Mouse (Mus musculus) C2C12 (cell line): ENCODE data around the gene Slc44a5.

Experiments used
- CEBPB ChIP-seq: IDR thresholded peaks from one replicate; pipeline ENCODE4 v1.6.1; 2011; ENCODE audit warnings: low read depth, mild to moderate bottlenecking, control low read depth, moderate library complexity
- CTCF ChIP-seq: IDR thresholded peaks from one replicate; pipeline ENCODE4 v1.5.1; 2011; ENCODE audit not compliant: control insufficient read depth, insufficient read depth, insufficient read length
- MAX ChIP-seq: IDR thresholded peaks from one replicate; pipeline ENCODE4 v1.6.1; 2011; ENCODE audit warnings: mild to moderate bottlenecking, control low read depth

- no peak for TF ChIP-seq CTCF
- no peak for TF ChIP-seq CEBPB
- no peak for TF ChIP-seq MAX
Observed at GRCm38 (mm10) chr3:154134701-154135100, 161.5 kb downstream of the Slc44a5 start.
